Mouse (Mus musculus): ENCODE measurements around the gene Tspan4.
"Not testable (repeated sequence)": the region's sequence is repeated elsewhere in the genome, so short reads cannot be mapped to it uniquely, and the experiment has no call there.

The Tspan4 gene

DNA sequence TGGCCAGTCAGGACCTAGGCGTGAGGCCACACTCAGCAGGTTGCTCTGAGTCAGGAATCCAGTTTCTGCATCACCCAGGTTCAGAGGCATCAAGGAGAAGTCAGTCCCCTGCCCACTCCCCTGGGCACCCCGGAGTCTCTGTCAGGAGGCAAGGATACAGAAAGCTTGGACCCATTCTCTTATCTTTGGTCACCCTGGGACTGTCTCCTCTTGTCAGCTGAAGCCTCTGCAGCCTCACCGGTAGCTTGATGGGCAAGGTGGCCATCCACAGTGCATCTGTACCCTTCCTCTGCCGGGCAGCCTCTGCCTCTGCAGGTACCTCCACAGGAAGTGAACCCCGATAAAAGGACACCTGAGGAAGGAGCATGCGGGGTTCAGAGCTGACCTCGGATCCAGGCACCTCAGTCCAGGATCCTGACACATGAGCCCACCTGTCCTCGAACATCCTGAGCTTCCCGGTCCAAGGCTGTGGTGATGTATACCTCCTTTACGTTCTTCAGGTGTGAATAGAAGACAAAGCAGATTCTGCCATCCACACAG, 35.8 kb upstream of the Tspan4 start:
- in situ Hi-C loops (cut with MboI), result no loop called here

DNA sequence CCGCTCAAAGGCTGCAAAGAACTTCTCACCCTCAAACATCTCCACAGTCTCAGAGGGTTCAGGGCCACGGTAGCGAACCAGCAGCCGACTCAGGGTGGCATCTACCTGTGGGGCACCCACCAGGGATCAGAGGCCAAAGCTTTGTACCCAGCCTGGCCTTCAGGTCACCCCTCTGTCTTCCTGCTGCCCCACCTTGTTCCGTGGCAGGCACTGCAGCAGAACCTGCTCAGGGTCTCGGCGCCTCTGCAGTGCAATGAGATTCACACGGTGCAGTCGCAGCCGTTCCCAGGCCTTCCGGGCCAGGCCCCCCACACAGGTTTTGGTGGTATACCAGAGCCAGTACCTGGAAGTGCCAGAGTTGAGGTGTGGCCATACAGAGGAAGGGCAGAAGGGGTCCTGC, 35.2 kb upstream of the Tspan4 start:
- in situ Hi-C loops (cut with MboI), result no loop called here

DNA sequence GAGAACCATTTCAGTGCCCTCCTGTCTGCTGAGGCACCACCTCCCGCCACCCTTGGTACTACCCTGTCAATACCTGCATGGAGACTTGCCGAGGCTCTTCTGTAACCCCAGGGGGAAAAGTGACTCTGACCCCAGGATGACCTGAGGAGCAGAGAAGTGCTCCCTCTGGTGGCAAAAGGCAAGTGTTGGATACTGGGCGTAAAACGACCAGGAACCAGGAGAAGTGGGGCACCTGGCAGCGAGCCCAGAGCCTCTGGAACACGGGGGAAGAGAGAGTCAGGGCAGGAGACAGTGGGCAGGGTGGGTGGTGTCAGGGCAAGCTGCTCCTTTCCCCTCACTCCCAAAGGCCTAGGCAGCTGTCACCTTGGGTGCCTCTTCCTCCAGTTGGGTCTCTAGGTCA, 34.4 kb upstream of the Tspan4 start:
- in situ Hi-C loops (cut with MboI), result no loop called here

DNA sequence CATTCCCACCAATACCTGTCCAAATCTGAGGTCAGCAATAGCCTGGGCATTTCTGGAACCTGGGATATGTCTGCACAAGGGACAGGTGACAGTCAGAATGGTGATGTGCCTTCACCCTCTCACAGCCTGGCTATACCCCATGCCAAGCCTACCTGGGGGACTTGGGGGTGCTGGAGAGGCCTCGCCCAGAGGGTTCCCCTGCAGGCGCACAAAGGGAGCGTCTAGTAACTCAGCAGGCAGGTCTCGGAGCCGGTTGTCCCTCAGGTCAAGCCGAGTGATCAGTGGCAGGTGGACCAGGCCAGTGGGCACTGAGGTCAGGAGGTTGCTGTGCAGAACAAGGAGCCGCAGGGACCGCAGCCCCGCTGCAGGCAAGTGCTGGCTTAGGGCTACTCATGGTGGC, 33.6 kb upstream of the Tspan4 start:
- in situ Hi-C loops (cut with MboI), result no loop called here

DNA sequence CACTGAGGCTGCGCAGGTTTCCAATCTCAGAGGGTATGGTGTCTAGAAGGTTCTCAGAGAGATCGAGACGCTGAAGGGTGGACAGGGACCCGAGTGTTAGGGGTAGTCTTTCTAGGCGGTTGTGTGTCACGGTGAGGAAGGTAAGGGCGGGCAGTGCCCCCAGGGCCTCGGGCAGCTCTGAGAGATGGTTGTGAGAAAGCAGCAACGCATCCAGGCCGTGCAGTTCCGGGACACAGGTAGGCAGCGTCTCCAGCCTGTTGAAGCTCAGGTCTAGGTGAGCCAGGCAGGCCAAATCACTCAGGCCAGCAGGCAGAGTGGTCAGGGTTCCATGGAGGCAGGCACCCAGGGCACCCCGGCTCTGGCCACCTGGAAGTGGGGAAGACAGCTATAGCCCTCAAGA, 32.8 kb upstream of the Tspan4 start:
- in situ Hi-C loops (cut with MboI), result no loop called here

DNA sequence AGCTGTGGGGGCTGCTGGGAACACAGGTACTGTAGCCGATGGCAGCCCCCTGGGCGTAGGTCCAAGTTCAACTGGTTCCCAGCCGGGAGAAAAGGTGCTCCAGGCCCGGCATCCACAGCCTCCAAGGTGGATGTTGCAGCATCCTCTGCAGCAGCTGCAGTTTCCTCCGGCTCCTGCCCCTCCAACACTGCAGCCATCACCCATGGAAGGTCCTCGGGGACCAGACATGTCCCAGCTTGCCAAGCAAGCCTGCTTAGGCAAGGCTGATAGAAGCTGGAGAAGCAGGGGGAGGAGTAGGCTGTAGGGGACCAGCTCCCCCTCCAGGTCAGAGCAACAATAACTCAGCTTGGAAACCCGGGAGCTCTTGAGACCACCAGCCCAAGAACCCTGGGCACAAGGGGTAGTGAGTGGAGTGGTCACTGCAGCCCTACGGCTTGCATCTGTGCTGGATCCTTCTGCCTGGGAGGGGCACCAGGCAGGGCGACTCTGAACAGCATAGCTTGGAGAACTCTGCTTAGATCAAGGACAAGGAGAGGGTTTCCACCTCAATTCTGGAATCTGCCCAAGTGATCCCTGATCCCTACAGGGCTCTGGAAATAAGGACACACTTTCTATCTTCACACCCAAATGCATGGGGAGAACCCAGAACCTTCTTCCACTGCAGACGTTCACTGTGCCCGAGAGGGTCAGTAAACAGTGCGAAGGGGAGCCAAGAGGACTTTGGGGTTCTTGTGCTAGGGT, 31.8 kb upstream of the Tspan4 start:
- in situ Hi-C loops (cut with MboI), result no loop called here

DNA sequence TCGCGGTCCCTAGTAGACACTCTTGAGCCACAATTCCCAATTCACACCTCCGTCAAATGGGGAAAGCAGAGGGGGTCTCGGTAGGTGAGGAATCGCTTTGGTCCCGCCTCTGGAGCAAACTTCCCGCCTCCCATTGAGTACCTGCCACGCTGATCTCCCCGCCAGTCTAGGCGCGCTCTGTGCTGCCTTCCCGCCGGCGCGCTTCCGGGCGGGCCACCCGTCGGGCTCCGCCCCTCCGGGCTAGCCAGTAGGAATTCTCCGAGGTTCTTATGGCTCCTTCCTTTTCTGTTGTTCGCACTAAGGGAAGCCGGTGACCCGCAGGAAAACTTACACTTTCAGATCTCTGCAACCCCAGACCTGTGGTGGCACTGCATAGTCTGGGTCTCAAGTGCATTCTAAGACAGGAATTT, 31.2 kb upstream of the Tspan4 start, which contains the start of gene Pidd1:
TSS of gene Pidd1 (minus strand) at position 198 of the 410 bp plus-strand sequence.
- in situ Hi-C loops (cut with MboI), result no loop called here

DNA sequence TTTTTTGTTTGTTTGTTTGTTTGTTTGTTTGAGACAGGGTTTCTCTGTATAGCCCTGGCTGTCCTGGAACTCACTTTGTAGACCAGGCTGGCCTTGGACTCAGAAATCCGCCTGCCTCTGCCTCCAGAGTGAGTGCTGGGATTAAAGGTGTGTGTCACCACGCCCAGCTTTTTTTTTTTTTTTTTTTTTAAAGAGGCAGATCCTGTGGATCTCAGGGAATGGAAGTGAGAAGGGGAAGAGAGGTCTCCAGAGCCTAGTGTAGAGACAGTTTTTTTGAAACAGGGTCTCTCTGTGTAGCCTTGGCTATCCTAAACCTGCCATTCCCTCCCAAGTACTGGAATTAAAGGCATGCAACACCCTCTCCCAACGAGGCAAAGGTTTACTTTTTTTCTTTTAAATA, 28.7 kb upstream of the Tspan4 start:
- in situ Hi-C loops (cut with MboI), result not testable (repeated sequence)

DNA sequence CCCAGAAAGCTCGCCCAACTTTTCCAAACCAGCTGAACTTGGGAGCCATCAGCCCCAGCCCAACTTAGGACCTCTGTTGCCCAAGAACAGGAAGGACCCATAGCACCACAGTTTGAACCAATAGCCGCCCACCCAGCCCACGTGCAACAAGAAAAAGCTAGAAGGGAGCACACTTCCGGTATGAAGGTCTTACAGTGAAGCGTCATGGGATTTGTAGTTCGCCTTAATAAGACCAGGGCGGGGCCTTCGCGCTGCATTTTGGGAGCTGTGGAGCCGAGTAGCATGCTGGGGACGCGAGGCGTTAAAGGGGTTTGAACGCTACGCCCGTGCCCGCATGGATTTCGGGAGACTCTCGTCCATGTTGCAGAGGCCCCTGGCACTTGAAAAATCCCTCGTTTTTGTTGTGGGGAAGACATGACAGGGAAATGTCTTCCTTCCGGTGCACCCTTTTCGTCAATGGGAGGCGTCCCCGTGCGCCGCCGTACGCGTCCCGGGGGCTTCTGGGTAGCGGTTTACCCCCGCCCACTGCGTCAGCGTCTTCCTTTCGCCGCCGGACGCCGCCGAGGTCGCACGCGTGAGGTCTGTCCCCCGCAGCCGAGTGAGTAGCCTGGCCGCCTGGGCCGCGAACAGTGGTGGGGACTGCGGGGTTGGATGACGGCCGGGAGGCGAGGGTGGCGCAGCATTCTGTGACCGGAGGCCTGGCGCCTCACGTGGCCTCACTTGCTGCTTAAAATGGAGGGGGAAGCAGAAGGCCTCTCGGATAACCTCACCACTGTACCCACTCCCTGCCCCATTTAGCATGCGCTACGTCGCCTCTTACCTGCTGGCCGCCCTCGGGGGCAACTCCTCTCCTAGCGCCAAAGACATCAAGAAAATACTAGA, 27.7 kb upstream of the Tspan4 start, which contains the start of gene Rplp2:
TSS of gene Rplp2 (plus strand) at position 261 of the 882 bp plus-strand sequence.
- in situ Hi-C loops (cut with MboI), result no loop called here

DNA sequence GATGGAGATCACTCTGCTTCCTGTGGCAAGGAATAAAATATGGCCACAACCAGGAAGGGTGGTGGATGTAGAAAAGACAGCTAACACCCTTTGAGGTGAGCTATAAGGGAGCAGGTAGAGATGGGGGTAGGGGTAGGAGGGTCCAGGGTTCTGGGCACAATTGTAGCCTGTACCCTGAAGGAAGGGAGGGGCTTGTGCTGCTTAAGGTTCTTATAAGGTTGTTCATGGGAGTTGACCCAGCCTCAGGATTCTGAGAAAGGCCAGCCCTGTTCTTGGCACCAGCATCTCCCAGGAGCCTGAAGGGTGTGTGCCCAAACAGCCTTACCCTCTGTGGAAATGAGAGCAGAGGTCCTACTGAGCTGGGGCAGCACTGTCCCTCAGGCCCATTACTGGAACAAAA, 23.1 kb upstream of the Tspan4 start:
- in situ Hi-C loops (cut with MboI), result no loop called here

DNA sequence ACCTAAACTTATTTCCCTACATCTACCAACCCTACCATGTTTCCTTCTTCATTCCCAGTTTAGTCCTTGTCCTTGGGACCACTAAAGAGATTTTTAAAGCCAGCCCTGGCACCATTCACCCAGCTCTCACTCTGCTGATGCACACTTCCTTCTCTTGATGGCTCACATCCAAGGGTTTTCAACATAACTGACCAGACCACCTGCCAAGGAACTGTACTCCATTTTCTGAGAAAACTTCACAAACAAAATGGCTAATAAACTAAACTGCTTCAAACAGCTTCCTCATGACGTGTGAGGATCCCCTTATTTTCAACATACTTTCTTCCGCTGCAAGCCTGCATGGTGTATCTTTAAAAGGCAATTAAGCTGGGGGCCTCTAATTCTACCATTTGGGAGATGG, 21.4 kb upstream of the Tspan4 start:
- in situ Hi-C loops (cut with MboI), result no loop called here

DNA sequence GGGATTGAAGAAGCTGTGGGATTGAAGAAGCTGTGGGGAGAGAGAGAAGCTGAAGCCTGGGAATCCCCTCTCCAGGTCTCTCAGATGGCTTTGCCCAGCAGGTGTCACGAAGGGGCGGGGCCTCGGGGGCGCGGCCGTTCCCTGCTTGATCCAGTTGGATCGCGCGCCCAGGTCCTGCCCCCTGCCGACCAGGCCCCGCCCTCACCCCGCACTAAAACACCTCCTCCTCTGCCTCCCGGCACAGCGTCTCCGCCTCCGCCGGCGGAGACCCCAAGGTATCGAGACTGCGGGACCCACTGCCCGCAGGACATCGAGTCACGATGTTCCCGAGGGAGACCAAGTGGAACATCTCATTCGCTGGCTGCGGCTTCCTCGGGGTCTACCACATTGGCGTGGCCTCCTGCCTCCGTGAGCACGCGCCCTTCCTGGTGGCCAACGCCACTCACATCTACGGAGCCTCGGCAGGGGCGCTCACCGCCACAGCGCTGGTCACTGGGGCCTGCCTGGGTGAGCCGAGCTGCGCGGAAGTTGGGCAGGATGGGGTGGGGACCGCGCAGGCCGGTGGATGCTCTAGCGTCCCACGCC, 20.0 kb upstream of the Tspan4 start, which contains the start of gene Pnpla2:
TSS of gene Pnpla2 (plus strand) at position 232 of the 585 bp plus-strand sequence.
- in situ Hi-C loops (cut with MboI), result no loop called here

DNA sequence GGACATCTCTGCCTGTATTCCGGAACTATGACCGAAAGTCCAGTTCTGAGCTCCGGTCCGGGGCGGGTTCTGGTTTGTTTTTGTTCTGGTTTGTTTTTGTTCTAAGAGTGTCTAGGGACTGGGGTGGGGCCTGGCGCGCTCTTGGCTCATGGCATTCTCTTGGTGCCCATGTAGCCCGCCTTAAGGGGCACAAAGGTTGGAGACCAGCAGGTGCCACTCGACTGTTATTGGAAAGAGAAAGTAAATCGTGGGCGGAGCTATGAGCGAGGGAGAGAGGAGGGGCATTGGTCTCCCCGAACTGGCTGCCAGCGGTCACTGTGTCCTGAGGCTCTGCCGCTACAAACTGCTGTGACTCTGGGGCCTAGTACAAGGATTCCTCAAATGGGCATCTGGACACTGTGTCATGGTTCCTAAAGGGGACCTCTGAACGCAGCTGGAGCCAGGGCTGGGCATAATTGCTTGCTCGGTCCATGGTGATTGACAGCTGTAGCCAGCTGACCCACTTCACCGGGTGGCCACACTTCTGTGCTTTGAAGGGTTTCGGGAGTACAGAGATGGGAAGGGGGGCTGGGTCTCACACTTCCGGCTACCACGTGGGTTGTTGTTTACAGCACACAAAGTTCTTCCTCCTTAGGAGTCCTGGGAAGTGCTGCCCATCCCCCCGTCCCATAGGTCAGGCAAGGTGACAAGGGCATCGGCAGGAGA, 19.3 kb upstream of the Tspan4 start:
- in situ Hi-C loops (cut with MboI), result no loop called here

DNA sequence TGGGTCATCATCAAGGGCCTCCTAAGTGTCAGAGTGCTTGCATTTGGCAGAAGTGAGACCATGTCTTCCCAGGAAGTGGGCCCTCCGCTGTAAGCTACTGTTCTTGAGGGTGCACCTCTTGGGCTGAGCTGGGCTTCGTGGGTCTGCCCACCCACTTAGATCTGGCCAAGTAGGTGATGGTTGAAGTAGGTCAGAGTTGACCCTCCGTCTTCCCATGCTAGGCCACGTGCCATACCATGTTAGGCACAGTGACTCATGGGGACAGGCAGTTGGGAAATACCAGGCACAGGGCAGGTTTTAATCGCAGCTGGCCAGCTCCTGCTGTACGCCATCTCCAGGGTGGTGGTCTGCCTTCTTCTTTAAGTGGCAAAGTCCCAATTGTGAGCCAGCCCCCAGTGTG, 18.3 kb upstream of the Tspan4 start:
- in situ Hi-C loops (cut with MboI), result no loop called here

DNA sequence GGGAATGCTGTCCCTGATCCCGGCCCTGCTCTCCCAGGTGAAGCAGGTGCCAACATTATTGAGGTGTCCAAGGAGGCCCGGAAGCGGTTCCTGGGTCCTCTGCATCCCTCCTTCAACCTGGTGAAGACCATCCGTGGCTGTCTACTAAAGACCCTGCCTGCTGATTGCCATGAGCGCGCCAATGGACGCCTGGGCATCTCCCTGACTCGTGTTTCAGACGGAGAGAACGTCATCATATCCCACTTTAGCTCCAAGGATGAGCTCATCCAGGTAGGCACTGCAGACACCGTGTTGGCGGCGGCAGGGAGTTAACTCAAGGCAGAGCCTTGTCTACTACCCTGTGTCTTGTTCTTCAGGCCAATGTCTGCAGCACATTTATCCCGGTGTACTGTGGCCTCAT, 17.8 kb upstream of the Tspan4 start:
- in situ Hi-C loops (cut with MboI), result no loop called here

DNA sequence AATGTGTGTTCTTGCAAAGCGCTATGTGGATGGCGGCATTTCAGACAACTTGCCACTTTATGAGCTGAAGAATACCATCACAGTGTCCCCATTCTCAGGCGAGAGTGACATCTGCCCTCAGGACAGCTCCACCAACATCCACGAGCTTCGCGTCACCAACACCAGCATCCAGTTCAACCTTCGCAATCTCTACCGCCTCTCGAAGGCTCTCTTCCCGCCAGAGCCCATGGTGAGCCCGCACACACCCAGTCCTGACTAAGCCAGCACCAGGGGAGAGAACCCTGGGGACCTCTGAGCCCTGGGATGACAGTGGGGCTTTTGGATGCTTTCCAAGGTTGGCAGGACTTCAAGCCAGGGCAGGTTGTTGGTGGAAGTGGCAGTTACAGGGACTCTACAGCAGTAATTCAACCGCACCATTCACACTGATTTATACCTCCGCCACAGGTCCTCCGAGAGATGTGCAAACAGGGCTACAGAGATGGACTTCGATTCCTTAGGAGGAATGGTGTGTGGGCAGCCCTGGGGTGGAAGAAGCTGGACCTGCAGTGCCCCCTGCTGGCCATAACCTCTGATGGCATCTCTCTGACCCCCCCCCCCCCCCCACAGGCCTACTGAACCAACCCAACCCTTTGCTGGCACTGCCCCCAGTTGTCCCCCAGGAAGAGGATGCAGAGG, 16.9 kb upstream of the Tspan4 start:
- in situ Hi-C loops (cut with MboI), result no loop called here

DNA sequence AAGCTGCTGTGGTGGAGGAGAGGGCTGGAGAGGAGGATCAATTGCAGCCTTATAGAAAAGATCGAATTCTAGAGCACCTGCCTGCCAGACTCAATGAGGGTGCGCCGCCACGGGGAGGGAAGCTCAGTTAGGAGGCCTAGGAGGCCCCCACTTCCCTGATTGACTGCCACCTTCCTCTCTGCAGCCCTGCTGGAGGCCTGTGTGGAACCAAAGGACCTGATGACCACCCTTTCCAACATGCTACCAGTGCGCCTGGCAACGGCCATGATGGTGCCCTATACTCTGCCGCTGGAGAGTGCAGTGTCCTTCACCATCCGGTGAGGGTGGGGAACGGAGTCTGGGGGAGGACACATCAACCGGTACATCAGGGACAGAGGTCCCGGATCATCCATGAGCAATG, 16.4 kb upstream of the Tspan4 start:
- in situ Hi-C loops (cut with MboI), result no loop called here

DNA sequence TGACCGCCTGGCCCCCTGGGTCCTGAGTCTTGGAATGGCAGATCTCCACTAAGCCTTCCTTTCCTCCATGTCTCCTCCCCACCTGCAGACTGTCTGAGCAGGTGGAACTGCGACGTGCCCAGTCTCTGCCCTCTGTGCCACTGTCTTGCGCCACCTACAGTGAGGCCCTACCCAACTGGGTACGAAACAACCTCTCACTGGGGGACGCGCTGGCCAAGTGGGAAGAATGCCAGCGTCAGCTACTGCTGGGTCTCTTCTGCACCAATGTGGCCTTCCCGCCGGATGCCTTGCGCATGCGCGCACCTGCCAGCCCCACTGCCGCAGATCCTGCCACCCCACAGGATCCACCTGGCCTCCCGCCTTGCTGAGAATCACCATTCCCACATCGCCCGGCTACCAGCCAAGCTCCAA, 15.7 kb upstream of the Tspan4 start:
- in situ Hi-C loops (cut with MboI), result no loop called here

DNA sequence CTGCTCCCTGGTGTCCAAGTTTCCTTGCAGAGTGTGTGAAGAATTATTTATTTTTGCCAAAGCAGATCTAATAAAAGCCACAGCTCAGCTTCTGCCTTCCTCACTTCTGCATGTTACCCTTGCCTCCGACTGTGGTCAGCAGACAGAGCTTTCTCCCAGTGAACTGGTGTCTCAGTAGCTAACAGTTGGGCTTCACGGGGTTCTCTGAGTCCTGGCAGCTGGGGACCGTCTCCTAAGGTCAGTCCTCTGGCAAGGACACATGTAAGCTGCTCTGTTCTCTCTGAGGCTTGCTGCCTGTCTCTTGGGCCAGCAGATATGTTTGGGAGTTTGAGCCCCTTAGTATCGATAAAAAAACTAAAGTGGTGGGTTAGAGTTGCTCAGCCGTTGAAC, 15.0 kb upstream of the Tspan4 start:
- in situ Hi-C loops (cut with MboI), result no loop called here

DNA sequence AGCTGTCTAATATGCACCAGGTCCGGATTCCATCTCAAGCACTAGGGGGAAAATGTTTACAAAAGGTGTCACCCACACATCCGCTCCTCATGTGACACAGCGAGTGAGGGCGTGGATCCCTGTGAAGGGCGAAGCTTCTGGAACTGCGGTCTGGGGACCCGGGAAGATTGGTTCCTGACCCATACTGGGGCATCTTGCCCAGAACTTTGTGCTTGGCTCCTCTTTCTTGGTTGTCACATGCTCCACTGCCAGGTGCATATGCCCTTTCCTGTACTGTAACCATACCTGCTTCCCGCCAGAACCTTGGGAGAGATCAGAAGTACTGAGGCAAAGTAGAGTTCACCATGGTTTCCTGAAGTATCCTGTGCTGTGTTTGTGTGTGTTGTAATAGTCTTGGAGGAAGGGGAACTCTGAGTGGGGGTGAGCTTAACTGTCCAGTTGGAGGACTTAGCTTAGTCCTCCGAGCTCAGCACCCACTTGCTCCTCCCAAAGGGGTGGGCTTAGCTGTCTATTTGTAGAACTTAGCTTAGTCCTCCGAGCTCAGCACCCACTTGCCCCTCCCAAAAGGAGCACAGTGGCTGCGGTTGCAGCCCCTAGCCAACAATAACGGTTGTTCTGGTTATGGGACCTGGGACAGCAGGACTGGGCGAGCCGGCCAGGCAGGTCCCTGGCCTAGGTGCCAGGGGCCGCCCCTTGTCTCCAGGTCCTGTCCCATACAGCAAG, 14.5 kb upstream of the Tspan4 start, which contains the start of gene Cracr2b:
TSS of gene Cracr2b (plus strand) at position 704 of the 723 bp plus-strand sequence.
- in situ Hi-C loops (cut with MboI), result no loop called here
